Mouse (Mus musculus): ENCODE results near the gene Cacna1e.

- no peak for TF ChIP-seq EP300 (IDR thresholded peaks at IDR 0.05)
- TF ChIP-seq CTCF (IDR thresholded peaks at IDR 0.05), result no peak
Measured at GRCm38 (mm10) chr1:154608516-154608915, 275.8 kb downstream of the Cacna1e start.

All from lung, postnatal 0 days (tissue).